Mouse (Mus musculus) frontal cortex, postnatal 10 days (tissue): ENCODE data around the gene Asb15.

Experiments used
- DNase-seq, 2 experiments: peaks; one replicate each; pipeline ENCODE4 v3.0.0; 2022; ENCODE audit warnings: low spot score in 2 of 2, mixed read lengths in 1 of 2

Asb15 gene

DNA sequence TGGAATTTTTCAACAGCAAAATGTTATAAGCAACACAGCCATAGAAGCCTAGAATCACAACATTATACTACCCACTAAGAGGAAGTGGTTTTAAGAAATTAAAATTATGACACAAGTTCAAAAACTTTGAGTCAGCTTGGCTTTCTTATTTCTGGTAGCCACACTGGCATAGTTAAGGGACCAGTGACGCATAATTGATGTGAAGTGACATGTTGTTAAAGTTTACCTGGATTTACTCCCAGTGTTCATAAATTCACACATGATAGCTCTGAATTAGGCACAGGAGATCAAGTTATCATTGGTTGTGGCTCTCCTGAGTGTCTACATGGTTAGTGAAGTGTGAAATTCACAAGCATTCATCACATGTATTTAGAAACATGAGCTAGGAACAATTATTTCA is 36.9 kb downstream of the Asb15 start:
- DNase-seq: no peak

DNA sequence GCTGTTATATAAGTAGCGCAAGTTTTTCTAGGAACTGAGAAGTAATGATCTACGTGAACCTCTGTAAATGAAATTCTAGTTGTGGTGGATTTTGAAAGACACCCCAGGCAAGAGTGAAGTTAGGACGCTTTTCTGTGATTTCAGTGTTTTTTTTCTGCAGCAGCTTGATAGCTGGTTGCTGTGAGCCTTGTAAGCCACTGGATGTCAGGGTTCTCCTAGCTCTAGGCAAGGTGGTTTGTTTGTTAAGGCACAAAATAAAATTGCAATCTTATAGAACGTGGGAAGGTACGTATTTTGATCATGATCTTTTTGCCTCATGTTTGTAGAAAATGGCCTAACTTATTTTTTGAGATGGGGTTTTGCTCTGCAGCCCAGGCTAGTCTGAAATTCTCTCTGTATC is 41.0 kb downstream of the Asb15 start:
- DNase-seq: no peak

DNA sequence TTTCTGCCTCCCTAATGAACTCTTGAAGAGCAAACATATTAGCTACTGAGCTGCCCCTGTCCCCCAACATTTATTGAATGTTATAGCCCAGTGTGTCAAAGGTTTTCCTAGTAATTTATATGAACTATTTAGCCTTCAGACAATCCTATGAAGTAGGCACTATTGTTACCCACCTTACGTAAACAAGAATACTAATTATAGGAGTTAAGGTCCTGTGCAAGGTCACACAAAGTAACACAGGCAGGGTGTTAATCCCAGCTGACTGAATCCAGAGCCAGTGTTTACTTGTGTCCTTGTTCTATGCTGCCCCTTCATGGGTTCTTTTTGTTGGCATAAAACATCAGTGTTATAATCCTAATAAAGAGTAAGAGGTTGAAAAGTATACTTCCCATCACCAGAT is 41.8 kb downstream of the Asb15 start:
- no peak for DNase-seq

DNA sequence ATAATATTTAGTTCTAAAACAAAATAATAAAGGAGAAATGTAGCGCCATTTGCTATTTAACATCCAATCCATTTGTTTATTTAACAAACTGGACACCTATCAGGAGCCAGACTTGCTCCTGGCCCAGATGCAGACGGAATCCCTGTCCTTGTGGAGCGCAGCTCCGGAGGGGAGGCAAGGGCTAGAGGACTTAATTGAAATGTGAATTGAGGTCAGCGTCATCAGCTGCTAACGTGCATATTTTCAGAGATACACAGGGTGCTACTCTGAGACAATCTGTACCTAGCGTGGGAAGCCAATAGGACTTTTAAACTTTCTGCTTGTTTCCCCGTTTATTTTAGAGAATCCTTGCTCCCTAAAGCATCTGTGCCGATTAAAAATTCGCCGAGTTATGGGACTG is 42.3 kb downstream of the Asb15 start:
- no peak for DNase-seq

DNA sequence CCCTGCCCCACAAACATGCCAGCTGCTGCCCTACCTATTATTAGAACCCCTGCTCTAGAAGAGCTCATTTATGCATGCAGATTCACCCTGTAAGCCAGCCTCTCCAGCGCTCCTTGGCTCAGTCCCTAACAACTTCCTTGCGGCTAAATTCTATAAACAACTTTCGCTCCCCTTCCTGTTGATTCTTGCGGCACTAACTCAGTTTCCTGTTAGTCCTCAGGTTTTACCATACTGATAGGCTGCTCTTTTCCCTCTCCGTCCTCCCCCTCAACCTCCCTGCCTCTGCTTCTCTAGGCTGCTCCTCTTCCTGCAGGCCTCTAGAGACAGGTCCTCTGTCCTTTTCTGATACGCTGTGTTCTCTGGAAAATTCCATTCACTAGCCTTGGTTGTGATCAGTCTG is 43.2 kb downstream of the Asb15 start:
- no peak for DNase-seq

DNA sequence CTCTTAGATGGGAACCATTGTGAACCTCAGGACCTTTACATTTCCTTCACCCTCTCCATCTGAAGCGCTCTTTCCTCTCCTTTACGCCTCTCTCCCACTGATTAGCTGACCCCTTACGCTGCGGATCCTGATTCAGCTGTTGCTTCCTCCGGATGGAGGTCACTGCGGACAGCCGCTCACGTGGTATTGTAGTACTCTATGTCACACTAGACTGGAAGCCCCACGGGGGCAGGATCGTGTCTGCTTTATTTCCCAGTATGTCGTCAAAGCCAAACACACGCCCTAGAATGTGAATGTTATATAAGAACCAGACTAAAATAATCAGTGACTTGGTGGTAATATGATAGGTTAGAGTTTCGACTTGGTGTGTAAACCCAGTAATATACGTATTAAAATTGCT is 44.5 kb downstream of the Asb15 start:
- DNase-seq: no peak

GRCm38 (mm10) chr6:24573319-24573718 is 45.4 kb downstream of the Asb15 start:
- no peak for DNase-seq

GRCm38 (mm10) chr6:24583456-24583855 is 55.5 kb downstream of the Asb15 start:
- no peak for DNase-seq

DNA sequence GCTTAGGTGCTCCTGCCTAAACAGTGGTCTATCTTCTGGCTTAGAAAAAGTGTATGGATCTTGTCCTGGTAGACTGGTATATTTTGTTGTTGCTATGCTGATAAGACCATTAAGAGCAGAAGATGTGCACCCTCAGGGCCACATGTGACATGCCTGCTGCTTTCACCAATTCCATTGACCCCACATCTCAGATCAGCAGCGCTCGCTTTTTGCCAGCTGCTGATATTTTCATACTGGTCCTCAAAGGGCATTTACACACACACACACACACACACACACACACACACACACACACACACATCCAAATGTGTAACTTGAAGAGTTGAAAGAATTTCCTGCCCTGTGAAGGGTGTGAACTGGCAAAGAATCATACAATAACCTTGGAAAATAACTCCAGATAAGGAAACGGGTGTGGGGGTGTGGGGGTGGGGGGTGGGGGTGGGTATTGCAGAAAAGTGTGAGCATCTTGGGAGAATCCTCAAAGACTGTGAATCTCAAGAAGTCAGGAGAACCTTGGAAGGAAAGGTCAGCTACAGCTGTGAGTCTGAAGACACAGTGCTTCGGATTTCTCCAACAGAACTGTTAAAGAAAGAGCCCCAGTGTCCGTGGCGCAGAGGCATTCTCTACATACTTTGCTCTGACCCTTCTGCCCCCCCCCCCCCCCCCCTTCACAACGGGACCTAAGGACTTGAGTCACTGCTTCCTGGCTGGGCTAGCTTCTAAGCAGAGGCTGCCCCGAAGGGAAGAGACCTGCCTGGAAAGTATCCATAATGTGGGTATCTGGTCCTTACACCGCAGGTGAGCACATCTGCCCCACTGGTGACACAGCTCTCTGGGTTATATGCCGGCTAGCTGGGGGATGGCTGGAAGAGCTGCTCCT is 57.7 kb downstream of the Asb15 start:
- DNase-seq: no peak

DNA sequence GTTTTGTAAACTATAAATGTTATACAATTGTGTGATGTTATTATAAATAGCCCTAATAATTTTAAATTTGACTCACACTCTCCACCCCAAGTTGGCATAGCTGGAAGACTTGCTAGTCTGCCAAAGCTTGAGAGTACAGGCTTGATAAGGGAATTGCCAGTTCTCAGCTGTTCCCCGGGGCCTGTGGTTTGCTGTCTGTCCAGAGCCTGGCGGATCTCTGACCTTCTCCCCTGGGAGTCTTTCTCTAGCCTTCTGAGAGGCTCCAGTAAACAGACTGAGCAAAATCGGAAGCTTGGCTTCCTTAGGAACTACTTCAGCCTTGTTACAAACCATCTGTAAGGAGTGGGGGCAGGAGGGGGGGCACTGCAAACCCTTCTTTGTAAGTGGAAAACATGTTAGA is 58.9 kb downstream of the Asb15 start:
- peak in 1 of 2 experiments; percentile 14 for DNase-seq

- no peak for DNase-seq
Measured at GRCm38 (mm10) chr6:24590282-24590681, 62.3 kb downstream of the Asb15 start.

- no peak for DNase-seq
Measured at GRCm38 (mm10) chr6:24591525-24592218, 63.7 kb downstream of the Asb15 start.

- no peak for DNase-seq
Measured at GRCm38 (mm10) chr6:24597500-24597899, 69.6 kb downstream of the Asb15 start, which contains the start of gene Lmod2. Gene Lmod2 (plus strand): TSS chr6:24597762.

- DNase-seq: no peak
Measured at GRCm38 (mm10) chr6:24599179-24599578, 71.2 kb downstream of the Asb15 start.

- no peak for DNase-seq
Measured at GRCm38 (mm10) chr6:24599639-24600038, 71.7 kb downstream of the Asb15 start.

- DNase-seq: no peak
Measured at GRCm38 (mm10) chr6:24600134-24600533, 72.2 kb downstream of the Asb15 start.

GRCm38 (mm10) chr6:24600726-24601125 is 72.8 kb downstream of the Asb15 start:
- no peak for DNase-seq

GRCm38 (mm10) chr6:24601668-24602067 is 73.7 kb downstream of the Asb15 start:
- DNase-seq: no peak

- no peak for DNase-seq
Measured at GRCm38 (mm10) chr6:24602351-24602750, 74.4 kb downstream of the Asb15 start.

- no peak for DNase-seq
Measured at GRCm38 (mm10) chr6:24602993-24603392, 75.0 kb downstream of the Asb15 start.

DNA sequence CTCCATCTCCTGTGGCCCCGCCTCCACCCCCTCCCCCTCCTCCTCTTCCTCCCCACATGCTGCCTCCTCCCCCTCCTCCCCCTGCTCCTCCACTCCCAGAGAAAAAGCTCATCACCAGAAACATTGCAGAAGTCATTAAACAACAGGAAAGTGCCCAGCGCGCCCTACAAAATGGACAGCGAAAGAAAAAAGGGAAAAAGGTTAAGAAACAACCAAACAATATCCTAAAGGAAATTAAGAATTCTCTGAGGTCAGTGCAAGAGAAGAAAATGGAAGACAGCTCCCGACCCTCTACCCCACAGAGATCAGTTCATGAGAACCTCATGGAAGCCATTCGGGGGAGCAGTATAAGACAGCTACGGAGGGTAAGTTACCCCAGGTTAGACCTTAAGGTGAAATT is 76.3 kb downstream of the Asb15 start:
- no peak for DNase-seq

DNA sequence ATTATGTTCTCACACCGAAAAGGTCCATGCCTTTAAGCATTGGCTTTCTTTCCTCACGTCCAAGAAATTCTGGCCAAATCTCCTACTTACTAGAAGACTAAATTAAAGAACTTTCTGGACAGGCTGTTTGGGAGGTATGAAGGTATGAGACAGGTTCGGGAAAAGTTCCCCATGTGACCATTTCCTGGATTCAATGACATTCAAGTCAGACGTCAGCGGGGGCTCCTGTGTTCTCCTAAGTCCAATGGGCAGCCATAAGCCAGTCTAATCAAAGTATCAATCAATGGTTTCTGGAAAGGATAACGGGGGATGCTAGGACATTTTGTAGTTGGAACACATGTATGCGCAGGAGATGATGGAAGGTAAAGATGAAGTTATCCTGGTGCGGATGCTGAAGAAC is 77.7 kb downstream of the Asb15 start:
- DNase-seq: no peak

- DNase-seq: no peak
Measured at GRCm38 (mm10) chr6:24606512-24606911, 78.6 kb downstream of the Asb15 start.
